Mouse (Mus musculus): Measurements from ENCODE around the gene Nup205.

DNA sequence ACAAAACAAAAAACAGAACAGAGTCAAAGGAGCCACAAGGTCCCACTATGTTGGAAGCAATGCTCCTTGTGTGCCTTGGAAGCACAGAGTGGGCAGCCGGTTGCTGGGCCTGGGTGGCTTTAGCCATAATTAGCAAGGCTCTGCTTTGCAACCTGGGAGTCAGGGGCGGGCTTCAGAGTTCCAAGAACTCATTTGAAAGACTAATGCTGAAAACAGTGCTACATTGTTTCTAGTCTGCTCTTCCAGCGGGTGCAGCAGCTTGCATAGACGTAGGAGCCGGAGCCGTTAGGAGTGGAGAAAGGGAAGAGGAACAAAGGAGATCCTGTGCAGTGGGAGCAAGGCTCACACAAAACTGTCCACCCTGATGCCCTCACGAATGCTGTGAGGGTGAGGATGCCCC lies 111.7 kb downstream of the Nup205 start:
- no peak for TF ChIP-seq CTCF (IDR thresholded peaks at IDR 0.05; ENCODE audit: low read depth)
- no peak for TF ChIP-seq EP300 (optimal IDR thresholded peaks at IDR 0.05)

All from stomach, postnatal 0 days (tissue).